In genomic region chr7:79272789-79273718, GRCm38 (mm10) we compare ENCODE assay signal across 8 mouse cellular contexts. TPM values are rescaled to one million over a fixed set of nuclear protein-coding genes. Genes with fewer than 3 reads are reported as not detected.
DNase-seq lines count a peak whose midpoint lies in the region; ATAC-seq lines count a peak whose summit lies in the region.

Gene Abhd2 (plus strand): TSS chr7:79273199.

- peak; percentile 100 for ATAC-seq in hindbrain, embryonic 12.5 days (ENCODE audit: low FRiP score)

- H3K4me1 ChIP-seq in hindbrain, embryonic 12.5 days: peaks cover 39% of the 10 kb centered on the region

- no peaks in the 10 kb centered on the region for H3K27me3 ChIP-seq in hindbrain, embryonic 12.5 days

- DNase-seq in NIH3T3 (ENCODE audit: low read depth): peak; percentile 99
- DNase-seq in cerebellum, postnatal 10 days: peak; percentile 100
- DNase-seq in frontal cortex, postnatal 10 days (ENCODE audit: low spot score in 2 of 2): peak; percentile 99 to 100
- DNase-seq in layer of hippocampus, postnatal 14 days (ENCODE audit: low spot score in 2 of 2): peak; percentile 100
- DNase-seq in lung, postnatal 14 days: peak; percentile 100
- DNase-seq in retina, adult 2 months (ENCODE audit: low read depth, low spot score): peak; percentile 66
- peak; percentile 99 to 100 for DNase-seq in thymus, postnatal 36 days

- H3K27ac ChIP-seq in hindbrain, embryonic 12.5 days: peak within 1 kb of the TSS; percentile 85

- under 1% methylated on average over 54 of the region's 54 CpGs for WGBS in hindbrain, embryonic 12.5 days

- H3K36me3 ChIP-seq in hindbrain, embryonic 12.5 days: no peaks in the 10 kb centered on the region

- no peaks in the 10 kb centered on the region for H3K9me3 ChIP-seq in hindbrain, embryonic 12.5 days (replicated peaks)

- H3K4me3 ChIP-seq in hindbrain, embryonic 12.5 days: peak within 1 kb of the TSS; percentile 77

- peak within 1 kb of the TSS; percentile 74 for H3K9ac ChIP-seq in hindbrain, embryonic 12.5 days

- H3K4me2 ChIP-seq in hindbrain, embryonic 12.5 days (replicated peaks): peak within 1 kb of the TSS; percentile 80

RNA-seq across cellular contexts. Expression of gene Abhd2, which starts in this region (rescaled TPM):
- polyA plus RNA-seq in hindbrain, embryonic 12.5 days (2016; fragmentation: Nextera tagmentation; extraction: Ambion mirVana): 14.3 and 17.7 TPM in 2 replicates
- total RNA-seq in layer of hippocampus, postnatal 14 days (2021): 10 to 100 TPM; 87.6 to 93.2 TPM

Comparison
In these comparisons a context has a peak if more than half of its experiments do, and no peak if none do; other contexts are left out.
1. Peak in every context shown above with its lines: DNase-seq, ATAC-seq, H3K4me3 ChIP-seq and H3K27ac ChIP-seq.